Mouse (Mus musculus) urinary bladder, postnatal 36 days (tissue): ENCODE measurements around the gene Samhd1.
A peak's percentile ranks its signal among the peaks of the same experiment; 100 is the strongest.

Experiments used
- DNase-seq, 2 experiments: peaks; one replicate each; pipeline ENCODE4 v3.0.0; 2022; ENCODE audit warnings: low spot score in 2 of 2, mixed read lengths in 1 of 2

Gene Samhd1

GRCm38 (mm10) chr2:157136646-157137045 lies 1.6 kb upstream of the Samhd1 start:
- peak in 1 of 2 experiments; percentile 18 for DNase-seq

GRCm38 (mm10) chr2:157136176-157136575 lies 1.1 kb upstream of the Samhd1 start:
- DNase-seq: no peak

- no peak for DNase-seq
Measured at GRCm38 (mm10) chr2:157135529-157136120, 560 bp upstream of the Samhd1 start.

- no peak for DNase-seq
Measured at GRCm38 (mm10) chr2:157134479-157134931, 560 bp downstream of the Samhd1 start.

GRCm38 (mm10) chr2:157133769-157134478 lies 1.1 kb downstream of the Samhd1 start:
- DNase-seq: no peak

GRCm38 (mm10) chr2:157132686-157133540 lies 2.2 kb downstream of the Samhd1 start:
- no peak for DNase-seq

- no peak for DNase-seq
Measured at GRCm38 (mm10) chr2:157132086-157132485, 3.0 kb downstream of the Samhd1 start.

- no peak for DNase-seq
Measured at GRCm38 (mm10) chr2:157130813-157131514, 4.1 kb downstream of the Samhd1 start.

GRCm38 (mm10) chr2:157129601-157130164 lies 5.4 kb downstream of the Samhd1 start:
- no peak for DNase-seq

GRCm38 (mm10) chr2:157129096-157129495 lies 6.0 kb downstream of the Samhd1 start:
- DNase-seq: no peak

- DNase-seq: no peak
Measured at GRCm38 (mm10) chr2:157128072-157128471, 7.0 kb downstream of the Samhd1 start.

GRCm38 (mm10) chr2:157127370-157127769 lies 7.7 kb downstream of the Samhd1 start:
- no peak for DNase-seq

GRCm38 (mm10) chr2:157125246-157125645 lies 9.8 kb downstream of the Samhd1 start:
- no peak for DNase-seq

GRCm38 (mm10) chr2:157121766-157122165 lies 13.3 kb downstream of the Samhd1 start:
- no peak for DNase-seq

- no peak for DNase-seq
Measured at GRCm38 (mm10) chr2:157119075-157119474, 16.0 kb downstream of the Samhd1 start.

GRCm38 (mm10) chr2:157118556-157118955 lies 16.5 kb downstream of the Samhd1 start:
- no peak for DNase-seq

- DNase-seq: no peak
Measured at GRCm38 (mm10) chr2:157116964-157117363, 18.1 kb downstream of the Samhd1 start.

- no peak for DNase-seq
Measured at GRCm38 (mm10) chr2:157108236-157108635, 26.8 kb downstream of the Samhd1 start.

GRCm38 (mm10) chr2:157104454-157104853 lies 30.6 kb downstream of the Samhd1 start:
- DNase-seq: no peak

- DNase-seq: no peak
Measured at GRCm38 (mm10) chr2:157102256-157102655, 32.8 kb downstream of the Samhd1 start.

- no peak for DNase-seq
Measured at GRCm38 (mm10) chr2:157101650-157102049, 33.4 kb downstream of the Samhd1 start.

GRCm38 (mm10) chr2:157100319-157100605 lies 34.8 kb downstream of the Samhd1 start:
- no peak for DNase-seq
